Mouse (Mus musculus): ENCODE results near the gene Cdk5r1. TPM values are rescaled to one million over a fixed set of nuclear protein-coding genes. Genes with fewer than 3 reads are reported as not detected.
"Not testable (repeated sequence)": the region's sequence is repeated elsewhere in the genome, so short reads cannot be mapped to it uniquely, and the experiment has no call there.

Gene Cdk5r1
- polyA plus RNA-seq (2016; fragmentation: Nextera tagmentation; extraction: Ambion mirVana), result 1.4 and 1.6 TPM in 2 replicates

- WGBS, result under 1% methylated on average over 110 of the region's 116 CpGs
- no peaks in the 10 kb centered on the region for H3K9me3 ChIP-seq (replicated peaks)
- peaks cover 46% of the 10 kb centered on the region for H3K4me1 ChIP-seq
- H3K27ac ChIP-seq, result peak within 1 kb of the TSS; percentile 80
- peaks cover 49% of the 10 kb centered on the region for H3K36me3 ChIP-seq
- H3K4me3 ChIP-seq, result peak within 1 kb of the TSS; percentile 73
- peaks cover 18% of the 10 kb centered on the region; the same call in 1 of the 2 replicates for H3K27me3 ChIP-seq (ENCODE audit: low read depth, poor library complexity, severe bottlenecking)
- peak; percentile 92 for DNase-seq (ENCODE audit: low spot score)
These were observed at the start of gene Cdk5r1 for GRCm38 (mm10) chr11:80476222-80477189. TSS of gene Cdk5r1 (plus strand) at chr11:80477023.

- no peaks in the 10 kb centered on the region for H3K9me3 ChIP-seq (replicated peaks)
- H3K4me3 ChIP-seq, result peak within 1 kb of the TSS; percentile 99
- H3K4me1 ChIP-seq, result peaks cover 9% of the 10 kb centered on the region
- no peaks in the 10 kb centered on the region for H3K27me3 ChIP-seq (ENCODE audit: low read depth, poor library complexity, severe bottlenecking)
- under 1% methylated on average over 58 of the region's 58 CpGs for WGBS
- H3K27ac ChIP-seq, result peak within 1 kb of the TSS; percentile 95
- peak; percentile 96 for DNase-seq (ENCODE audit: low spot score)
- H3K36me3 ChIP-seq, result peaks cover 30% of the 10 kb centered on the region
These were observed 48.3 kb upstream of the Cdk5r1 start, which contains the start of gene Psmd11 for GRCm38 (mm10) chr11:80428381-80429008. TSS of gene Psmd11 (plus strand) at chr11:80428615.

GRCm38 (mm10) chr11:80429009-80429475 is 47.8 kb upstream of the Cdk5r1 start:
- DNase-seq (ENCODE audit: low spot score), result no peak
- no peaks in the 10 kb centered on the region for H3K27me3 ChIP-seq (ENCODE audit: low read depth, poor library complexity, severe bottlenecking)
- peaks cover 36% of the 10 kb centered on the region for H3K36me3 ChIP-seq
- peaks cover 9% of the 10 kb centered on the region for H3K4me1 ChIP-seq
- no peaks in the 10 kb centered on the region for H3K9me3 ChIP-seq (replicated peaks)
- under 1% methylated on average over 37 of the region's 37 CpGs for WGBS
- peak overlapping the region; percentile 95 for H3K27ac ChIP-seq
- H3K4me3 ChIP-seq, result peak overlapping the region; percentile 99

- DNase-seq (ENCODE audit: low spot score), result no peak
- peaks cover 42% of the 10 kb centered on the region for H3K36me3 ChIP-seq
- peaks cover 9% of the 10 kb centered on the region for H3K4me1 ChIP-seq
- peak overlapping the region; percentile 95; the same call in 1 of the 2 replicates for H3K27ac ChIP-seq
- H3K27me3 ChIP-seq (ENCODE audit: low read depth, poor library complexity, severe bottlenecking), result no peaks in the 10 kb centered on the region
- 68% methylated on average over 14 of the region's 14 CpGs for WGBS
- no peaks in the 10 kb centered on the region for H3K9me3 ChIP-seq (replicated peaks)
- peak overlapping the region; percentile 99 for H3K4me3 ChIP-seq
These were observed 47.2 kb upstream of the Cdk5r1 start for GRCm38 (mm10) chr11:80429500-80430166.

GRCm38 (mm10) chr11:80430366-80430910 is 46.4 kb upstream of the Cdk5r1 start:
- H3K4me3 ChIP-seq, result no peak overlapping the region
- no peaks in the 10 kb centered on the region for H3K9me3 ChIP-seq (replicated peaks)
- no peaks in the 10 kb centered on the region for H3K27me3 ChIP-seq (ENCODE audit: low read depth, poor library complexity, severe bottlenecking)
- 94% methylated on average over 3 of the region's 3 CpGs for WGBS
- peaks cover 50% of the 10 kb centered on the region for H3K36me3 ChIP-seq
- H3K4me1 ChIP-seq, result peaks cover 9% of the 10 kb centered on the region
- no peak overlapping the region for H3K27ac ChIP-seq
- no peak for DNase-seq (ENCODE audit: low spot score)

GRCm38 (mm10) chr11:80446916-80447315 is 29.9 kb upstream of the Cdk5r1 start:
- no peak for DNase-seq (ENCODE audit: low spot score)
- Histone ChIP-seq H3K27ac (no peak overlapping the region), H3K4me1 (no peaks in the 10 kb centered on the region), H3K4me3 (no peak overlapping the region), H3K9me3 (replicated peaks) (no peaks in the 10 kb centered on the region), H3K27me3 (ENCODE audit: low read depth, poor library complexity, severe bottlenecking) (no peaks in the 10 kb centered on the region), H3K36me3 (peaks cover 97% of the 10 kb centered on the region)
- WGBS, result 92% methylated on average over 3 of the region's 3 CpGs

GRCm38 (mm10) chr11:80449859-80450258 is 27.0 kb upstream of the Cdk5r1 start:
- no peak for DNase-seq (ENCODE audit: low spot score)

GRCm38 (mm10) chr11:80452242-80452641 is 24.6 kb upstream of the Cdk5r1 start:
- no peak for DNase-seq (ENCODE audit: low spot score)
- Histone ChIP-seq H3K36me3 (peaks cover 98% of the 10 kb centered on the region), H3K4me1 (no peaks in the 10 kb centered on the region), H3K4me3 (no peak overlapping the region), H3K27me3 (ENCODE audit: low read depth, poor library complexity, severe bottlenecking) (no peaks in the 10 kb centered on the region), H3K27ac (no peak overlapping the region), H3K9me3 (replicated peaks) (no peaks in the 10 kb centered on the region)
- WGBS, result 96% methylated on average over 3 of the region's 3 CpGs

More at GRCm38 (mm10) chr11:80449859-80450258, 27.0 kb upstream of the Cdk5r1 start:
- WGBS, result 92% methylated on average over 2 of the region's 2 CpGs
- Histone ChIP-seq H3K36me3 (peaks cover 98% of the 10 kb centered on the region), H3K27ac (no peak overlapping the region), H3K4me1 (no peaks in the 10 kb centered on the region), H3K27me3 (ENCODE audit: low read depth, poor library complexity, severe bottlenecking) (no peaks in the 10 kb centered on the region), H3K4me3 (no peak overlapping the region), H3K9me3 (replicated peaks) (no peaks in the 10 kb centered on the region)

- Histone ChIP-seq H3K27me3 (ENCODE audit: low read depth, poor library complexity, severe bottlenecking) (no peaks in the 10 kb centered on the region), H3K9me3 (replicated peaks) (no peaks in the 10 kb centered on the region), H3K27ac (no peak overlapping the region), H3K36me3 (peaks cover 98% of the 10 kb centered on the region), H3K4me3 (no peak overlapping the region), H3K4me1 (no peaks in the 10 kb centered on the region)
- no peak for DNase-seq (ENCODE audit: low spot score)
- WGBS, result 95% methylated on average over 1 of the region's 1 CpGs
These were observed 23.6 kb upstream of the Cdk5r1 start for GRCm38 (mm10) chr11:80453198-80453597.

GRCm38 (mm10) chr11:80463605-80464130 is 13.2 kb upstream of the Cdk5r1 start:
- H3K9me3 ChIP-seq (replicated peaks); H3K27me3 ChIP-seq (ENCODE audit: low read depth, poor library complexity, severe bottlenecking); H3K4me1 ChIP-seq; DNase-seq (ENCODE audit: low spot score); H3K27ac ChIP-seq; H3K4me3 ChIP-seq: not testable (repeated sequence)
- 85% methylated on average over 4 of the region's 4 CpGs for WGBS
- peaks cover 94% of the 10 kb centered on the region for H3K36me3 ChIP-seq

- Histone ChIP-seq H3K36me3 (peaks cover 82% of the 10 kb centered on the region), H3K27ac (no peak overlapping the region)
These were observed 4.8 kb upstream of the Cdk5r1 start for GRCm38 (mm10) chr11:80471836-80472605.

More at GRCm38 (mm10) chr11:80471836-80472605, 4.8 kb upstream of the Cdk5r1 start:
- no peak for DNase-seq (ENCODE audit: low spot score)
- 90% methylated on average over 16 of the region's 16 CpGs for WGBS
- H3K9me3 ChIP-seq (replicated peaks), result no peaks in the 10 kb centered on the region
- H3K27me3 ChIP-seq (ENCODE audit: low read depth, poor library complexity, severe bottlenecking), result no peaks in the 10 kb centered on the region
- H3K4me1 ChIP-seq, result peaks cover 14% of the 10 kb centered on the region; the same call in 1 of the 2 replicates
- no peak overlapping the region for H3K4me3 ChIP-seq
